Mouse (Mus musculus) c-Kit-negative CD71-positive TER-119-positive erythroid progenitor cells, embryonic 14.5 days (primary cell): ENCODE data around the gene Tdg.

ENCODE experiments used
- DNase-seq: peaks from one replicate; pipeline ENCODE4 v3.0.0-alpha.2; 2013; ENCODE audit warnings: low read depth, low spot score

The Tdg gene

DNA sequence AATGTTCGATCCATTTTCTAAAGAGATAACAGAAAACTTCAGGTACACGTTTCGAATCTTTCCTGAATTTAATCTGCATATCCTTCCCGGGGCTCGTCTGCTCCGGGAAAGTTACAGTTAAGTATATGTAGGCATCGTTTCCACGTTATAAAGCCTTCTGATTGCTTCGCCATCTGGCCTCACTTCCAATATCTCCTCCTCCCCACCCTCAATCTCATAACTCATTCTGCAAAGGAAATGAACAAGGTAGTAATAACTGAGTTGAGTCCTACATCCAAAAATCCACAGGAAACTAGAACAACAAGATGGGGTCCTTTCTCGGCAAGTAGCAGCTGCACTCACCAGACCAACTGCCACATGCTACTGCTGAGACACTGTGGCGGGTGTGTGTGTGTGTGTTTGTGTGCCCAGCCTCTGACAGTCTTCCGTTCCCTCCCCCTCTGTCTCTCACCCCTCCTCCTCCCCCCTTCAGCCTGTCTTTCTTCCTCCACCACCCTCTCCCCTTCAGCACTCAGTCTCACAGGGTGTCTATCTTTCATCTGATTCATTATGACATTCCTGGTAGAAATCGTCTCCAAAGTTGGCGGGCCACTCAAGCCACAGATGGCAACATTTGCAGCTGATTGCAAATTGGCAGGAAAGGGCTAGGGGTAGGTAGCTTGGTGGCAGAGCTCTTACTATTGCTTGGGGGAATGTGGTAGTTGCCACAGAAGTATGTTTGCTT, 32.8 kb downstream of the Tdg start:
- no peak for DNase-seq

DNA sequence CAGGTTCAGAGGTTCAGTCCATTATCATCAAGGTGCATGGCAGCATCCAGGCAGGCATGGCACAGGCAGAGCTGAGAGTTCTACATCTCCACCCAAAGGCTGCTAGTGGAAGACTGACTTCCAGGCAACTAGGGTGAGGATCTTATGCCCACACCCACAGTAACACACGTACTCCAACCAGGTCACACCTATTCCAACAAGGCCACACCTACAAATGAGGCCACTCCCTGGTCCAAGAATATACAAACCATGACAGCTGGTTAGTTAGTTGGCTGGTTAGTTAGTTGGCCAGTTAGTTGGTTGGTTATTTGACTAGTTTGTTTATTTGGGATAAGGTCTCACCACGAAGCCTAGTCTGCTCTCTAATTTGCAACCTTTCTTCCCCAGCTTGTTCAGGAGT, 33.7 kb downstream of the Tdg start:
- no peak for DNase-seq

DNA sequence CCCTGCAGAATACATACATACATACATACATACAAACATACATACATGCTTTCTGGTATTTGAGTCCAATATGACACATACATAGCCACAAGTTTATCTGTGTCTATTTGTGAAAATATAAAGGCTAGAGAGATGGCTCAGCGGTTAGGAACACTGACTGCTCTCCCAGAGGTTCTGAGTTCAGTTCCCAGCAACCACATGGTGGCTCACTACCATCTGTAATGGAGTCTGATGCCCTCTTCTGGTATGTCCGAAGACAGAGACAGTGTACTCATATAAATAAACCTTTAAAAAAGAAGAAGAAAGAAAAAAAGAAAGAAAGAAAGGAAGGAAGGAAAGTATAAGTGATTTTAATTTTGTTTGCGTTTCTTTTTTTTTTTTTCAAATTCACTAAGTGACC, 36.3 kb downstream of the Tdg start:
- DNase-seq, result no peak

DNA sequence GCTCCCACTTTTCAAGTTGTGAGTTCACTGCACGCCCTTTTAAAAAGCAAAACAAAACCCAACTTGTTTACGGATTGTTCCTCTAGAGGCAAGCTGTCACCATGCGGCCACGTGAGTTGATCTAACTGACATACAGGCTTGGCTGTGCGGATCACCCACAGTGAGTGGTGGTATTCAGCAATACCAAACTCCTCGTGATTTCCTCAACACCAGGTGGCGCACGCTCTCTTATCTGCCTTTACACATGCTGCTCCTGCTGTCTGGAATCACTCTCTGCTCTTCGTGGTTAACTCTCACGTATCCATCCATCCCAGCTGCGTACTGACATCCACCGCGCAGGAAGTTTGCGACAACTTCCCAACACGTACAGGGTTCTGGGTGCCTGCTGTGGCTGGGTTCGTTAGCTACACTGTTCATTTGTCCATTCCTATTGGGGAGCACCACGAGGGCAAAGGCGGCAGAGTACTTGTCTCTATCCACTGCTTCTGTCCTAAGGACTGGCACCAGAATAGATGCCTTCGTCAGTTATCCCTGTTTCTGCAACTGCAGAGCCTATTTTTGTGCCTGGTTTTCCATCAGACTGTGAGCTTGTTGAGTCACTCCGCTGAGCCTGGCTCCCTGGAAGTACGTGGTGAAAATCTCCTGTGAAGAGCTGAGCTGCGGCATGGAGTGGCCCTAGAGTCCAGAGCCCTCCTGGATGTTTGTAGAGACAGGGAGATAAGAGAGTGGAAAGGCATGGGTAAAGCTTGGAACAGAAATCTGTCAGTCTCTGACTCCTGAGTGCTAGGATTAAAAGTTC, 37.0 kb downstream of the Tdg start:
- peak; percentile 13 for DNase-seq

DNA sequence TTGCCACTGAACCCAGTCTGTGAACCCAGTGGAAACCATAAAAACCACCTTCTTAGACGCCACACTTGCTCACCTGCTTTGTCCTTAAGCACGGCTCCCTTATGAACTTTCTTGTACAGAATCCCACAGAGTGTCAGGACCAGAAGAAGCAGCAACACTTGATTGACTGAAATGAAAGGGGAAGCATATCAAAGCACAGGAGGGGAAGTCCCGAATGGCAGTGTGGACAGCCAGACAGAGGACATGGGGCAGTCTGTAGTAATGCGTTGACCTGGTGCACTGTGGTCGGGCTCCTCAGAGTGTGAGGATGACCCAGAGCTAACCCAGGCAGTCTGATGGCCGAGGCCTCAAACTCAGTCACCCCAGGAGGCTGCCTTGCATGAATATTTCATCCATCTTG, 40.6 kb downstream of the Tdg start:
- DNase-seq, result no peak

DNA sequence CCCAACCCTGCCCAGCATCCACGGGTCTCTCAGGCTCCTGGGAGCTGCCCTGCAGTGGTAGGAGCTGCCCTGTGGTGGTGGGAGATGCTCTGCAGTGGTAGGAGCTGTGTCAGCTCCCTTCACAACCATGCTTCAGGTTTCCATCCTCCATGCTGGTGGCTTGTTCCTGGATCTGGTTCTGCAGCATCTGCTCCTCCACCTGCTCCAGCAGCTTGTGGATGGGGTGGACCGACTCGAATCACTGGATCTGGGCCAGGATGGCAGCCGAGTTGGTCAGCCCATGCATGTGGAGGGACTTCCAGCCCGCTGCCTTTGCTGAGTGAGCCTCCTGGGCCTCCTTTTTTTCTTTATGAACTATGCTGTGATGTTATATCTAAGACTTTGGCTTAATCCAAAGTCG, 47.3 kb downstream of the Tdg start:
- no peak for DNase-seq

DNA sequence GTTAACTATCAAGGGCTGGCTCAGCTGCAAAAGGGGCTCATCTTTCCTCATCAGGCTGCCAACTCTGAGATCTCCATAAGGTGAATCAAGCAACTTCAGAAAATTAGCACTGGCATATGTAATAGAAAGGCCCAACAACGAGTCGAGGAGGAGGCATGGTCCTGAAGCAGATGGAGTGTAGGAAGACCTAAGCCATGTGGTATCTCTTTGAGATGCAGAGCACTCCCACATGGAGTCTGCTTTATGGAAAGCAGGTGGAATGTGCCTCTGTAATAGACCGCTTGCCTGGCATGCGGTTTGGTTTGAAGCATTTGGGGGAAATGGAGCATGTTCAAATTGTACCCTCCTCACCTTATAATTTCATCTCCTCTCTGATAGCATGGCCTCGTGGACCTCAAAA, 51.1 kb downstream of the Tdg start:
- no peak for DNase-seq

DNA sequence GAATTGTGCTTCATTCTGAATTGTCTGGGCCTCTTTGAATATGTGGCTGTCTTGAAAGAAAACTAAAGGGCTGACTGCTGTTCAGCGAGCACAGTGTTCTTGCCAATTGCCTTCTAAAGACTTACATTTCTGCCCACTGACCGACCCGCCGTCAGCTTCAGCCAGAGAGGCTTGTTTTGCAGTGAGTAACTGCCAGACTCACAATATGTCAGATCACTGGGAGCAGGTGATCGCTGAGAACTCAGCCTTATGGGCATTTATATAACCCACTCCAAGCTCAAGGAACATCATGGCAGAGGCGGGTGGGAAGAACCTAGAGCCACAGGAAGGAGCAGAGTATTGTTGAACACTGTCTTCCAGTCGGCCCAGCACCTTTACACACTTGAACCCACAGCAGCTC, 52.0 kb downstream of the Tdg start:
- DNase-seq, result no peak

DNA sequence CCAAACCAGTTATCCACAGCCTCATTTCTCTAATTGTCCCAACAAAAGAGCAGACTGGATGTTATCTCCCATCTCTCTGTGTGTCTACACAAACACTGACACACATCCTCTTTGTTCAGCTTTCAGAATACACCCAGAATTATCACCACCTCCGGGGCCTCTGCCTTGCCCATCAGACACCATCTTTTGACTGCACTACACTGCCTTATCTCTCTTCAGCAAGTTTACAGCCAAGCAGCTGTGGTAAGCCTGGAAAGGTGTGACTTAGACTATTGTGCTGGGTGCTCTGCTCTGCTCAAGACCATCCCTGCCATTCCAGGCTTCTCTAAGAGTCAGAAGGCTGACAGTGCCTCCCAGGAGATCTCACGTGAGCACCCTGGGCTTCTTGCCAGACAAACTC, 55.8 kb downstream of the Tdg start:
- DNase-seq, result no peak

DNA sequence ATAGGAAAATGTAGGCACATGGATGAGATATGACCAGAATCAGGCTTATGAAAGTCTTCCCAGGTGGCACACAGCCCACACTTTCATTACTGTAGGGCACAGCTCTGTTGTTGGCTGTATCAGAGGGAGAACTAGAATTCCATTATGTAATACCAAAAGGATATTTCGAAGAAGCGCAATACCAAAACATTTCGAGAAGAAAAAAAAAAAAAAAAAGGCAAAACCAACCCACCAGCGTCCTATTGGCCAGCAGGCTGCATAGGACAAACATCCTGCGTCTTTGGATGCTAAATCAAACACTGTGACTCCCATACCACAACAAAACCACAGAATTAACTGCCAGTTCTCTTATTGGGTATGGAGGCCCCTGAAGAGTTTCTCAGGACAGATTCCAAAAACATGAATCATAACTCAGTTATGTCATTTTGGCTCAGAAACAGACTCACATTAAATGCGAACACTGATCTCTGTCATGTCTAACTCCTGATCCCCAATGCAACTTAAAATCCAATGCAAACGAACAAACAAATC, 60.1 kb downstream of the Tdg start:
- DNase-seq, result no peak

DNA sequence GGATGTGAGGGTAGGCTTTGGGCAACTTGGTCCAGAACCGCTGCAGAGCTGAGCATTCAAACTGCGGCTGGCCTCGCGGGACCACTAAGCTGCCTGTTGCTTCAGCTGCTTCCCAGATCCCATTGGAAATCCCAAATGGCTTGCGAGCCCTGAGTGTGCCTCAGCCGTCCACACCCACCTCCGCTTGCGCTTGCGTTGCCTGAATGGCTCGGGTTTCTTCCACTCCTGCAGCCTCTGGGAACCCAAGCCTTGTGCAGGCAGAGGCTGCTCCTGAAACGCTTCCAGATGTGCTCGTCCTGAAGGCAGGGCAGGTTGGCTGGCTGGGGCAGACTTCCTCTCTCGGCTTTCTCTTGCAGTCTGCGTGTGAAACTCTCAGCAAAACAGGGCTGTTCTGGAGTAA, 60.9 kb downstream of the Tdg start, which contains the start of gene Glt8d2:
TSS of gene Glt8d2 (minus strand) at position 157 of the 400 bp plus-strand sequence.
- no peak for DNase-seq

DNA sequence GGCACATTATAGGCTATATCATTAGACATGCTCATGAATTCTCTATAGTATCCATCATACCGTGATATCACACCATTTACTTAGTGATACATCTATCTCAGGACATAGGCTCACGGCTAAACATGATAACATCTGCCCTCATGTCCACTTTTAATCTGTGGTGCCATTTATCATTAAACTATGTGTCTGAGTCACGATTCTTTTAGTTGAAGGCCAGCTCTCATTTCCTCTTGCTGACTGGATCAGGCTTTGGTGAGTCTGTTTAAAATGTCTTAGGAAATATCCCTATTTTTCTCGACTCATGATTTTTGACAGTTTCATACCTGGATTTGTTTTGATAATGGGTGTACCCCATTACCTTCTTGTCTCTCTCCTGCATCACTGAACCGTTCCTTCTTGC, 66.3 kb downstream of the Tdg start, which contains the start of gene Hcfc2:
TSS of gene Hcfc2 (plus strand) at position 205 of the 400 bp plus-strand sequence.
- no peak for DNase-seq

DNA sequence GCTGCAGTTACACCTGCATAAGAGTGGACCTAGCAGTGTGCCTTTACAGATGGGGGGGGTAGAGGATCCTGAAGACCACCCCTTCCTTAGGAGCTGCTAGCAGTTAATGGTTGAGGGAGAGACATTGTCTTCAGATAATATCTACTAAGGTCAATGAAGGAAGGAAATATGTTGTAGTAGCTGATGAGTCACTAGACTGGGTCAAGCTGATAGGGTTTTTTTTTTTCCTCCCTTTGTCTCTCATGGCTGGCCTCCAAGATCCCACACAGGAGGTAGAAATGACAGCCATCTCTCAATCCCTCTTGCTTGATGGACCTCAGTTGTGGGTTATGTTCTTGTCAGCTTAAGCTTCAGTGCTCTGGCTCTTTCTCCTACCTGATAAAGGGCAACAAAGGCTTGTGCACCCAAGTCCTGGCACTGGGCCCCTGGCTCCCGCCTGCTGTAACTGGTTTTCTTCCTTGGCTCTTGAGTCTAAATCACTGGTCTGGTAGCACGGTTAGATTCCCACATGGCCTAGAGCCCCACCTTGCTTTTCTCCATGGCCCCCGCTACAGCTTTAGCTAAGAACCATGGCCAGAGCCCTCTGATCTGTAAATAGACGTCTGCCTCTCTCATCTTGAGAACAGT, 66.9 kb downstream of the Tdg start:
- no peak for DNase-seq

DNA sequence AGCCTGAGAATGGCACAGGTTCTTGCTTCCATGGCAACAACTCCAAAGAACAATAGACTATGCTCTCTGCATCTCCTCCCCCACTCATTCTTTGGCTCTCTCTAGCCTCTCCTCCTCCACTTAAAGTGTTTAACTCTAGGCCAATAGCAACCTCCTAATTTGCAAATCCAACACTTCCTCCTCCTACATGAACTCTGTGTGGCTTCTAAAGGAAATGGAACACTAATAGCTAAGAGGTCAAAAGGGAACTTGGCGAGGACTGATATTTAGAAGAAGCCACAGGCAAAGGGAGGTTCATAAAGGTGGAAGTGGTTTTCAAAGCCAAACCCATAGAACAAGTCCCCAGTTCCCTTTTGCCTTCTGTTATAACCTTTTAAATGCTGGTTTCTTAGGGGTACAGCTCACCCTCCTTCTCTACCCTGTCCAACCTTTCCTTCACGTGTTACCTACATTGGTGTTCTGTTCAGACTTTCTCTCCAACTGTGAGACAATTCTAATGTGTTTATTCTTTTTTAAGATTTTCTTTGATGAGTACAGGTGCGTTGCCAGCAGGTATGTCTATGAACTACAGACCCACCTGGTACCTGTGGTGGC, 67.8 kb downstream of the Tdg start:
- no peak for DNase-seq

DNA sequence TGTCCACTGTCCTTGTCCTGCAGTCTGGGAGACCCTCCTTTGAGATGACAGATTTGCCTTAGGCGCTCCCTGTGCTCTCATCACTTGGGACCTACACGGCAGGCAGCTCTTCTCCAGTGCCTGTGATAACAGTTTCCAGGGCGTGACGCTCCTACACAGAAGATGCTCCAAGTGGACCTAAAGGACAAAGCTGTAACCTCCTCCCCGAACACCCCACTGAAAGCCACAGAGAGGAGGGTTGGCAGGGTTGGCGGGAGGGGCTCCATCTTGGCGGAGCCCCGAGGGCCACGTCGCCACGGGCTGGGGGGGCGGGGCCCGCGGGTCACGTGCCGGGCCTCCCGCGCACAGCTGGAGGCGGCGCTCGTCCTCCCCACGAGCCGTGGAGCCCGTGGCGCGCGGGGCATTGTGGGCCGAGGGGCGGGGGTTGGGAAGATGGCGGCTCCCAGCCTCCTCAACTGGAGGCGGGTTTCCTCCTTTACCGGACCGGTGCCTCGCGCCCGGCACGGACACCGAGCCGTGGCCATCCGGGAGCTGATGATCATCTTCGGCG, 69.2 kb downstream of the Tdg start:
- peak; percentile 71 for DNase-seq

DNA sequence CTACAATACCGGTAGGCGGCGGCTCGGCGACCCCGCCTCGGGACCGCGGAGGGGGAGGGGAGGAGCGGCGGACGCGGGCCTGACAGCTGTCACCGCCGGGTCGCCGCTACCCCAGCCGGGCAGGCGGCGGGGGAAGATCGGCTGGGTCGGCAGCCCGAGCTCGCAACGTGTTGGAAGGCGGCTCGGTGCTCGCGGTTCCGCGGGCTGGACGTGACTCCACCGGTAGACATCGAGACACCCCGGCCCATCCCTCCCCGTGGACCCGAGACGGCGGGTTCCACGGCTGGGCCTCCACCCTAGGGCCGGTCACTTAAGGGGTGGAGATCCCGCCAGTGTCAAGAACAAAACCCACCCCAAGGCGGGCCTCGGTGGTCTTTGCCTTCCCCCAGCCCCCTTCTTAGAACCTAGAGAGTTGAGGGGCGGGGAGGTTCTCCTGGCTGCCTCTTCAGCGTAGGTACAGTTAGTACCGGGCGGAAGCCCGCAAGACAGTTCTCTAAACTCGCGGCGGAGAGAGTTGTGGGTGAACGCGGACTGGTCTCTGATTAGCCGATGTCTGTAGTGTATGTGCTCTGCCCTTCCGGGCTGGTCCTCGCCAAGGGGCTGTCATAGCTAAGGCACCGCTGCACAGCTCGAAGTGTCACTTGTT, 69.8 kb downstream of the Tdg start:
- DNase-seq, result no peak
